Mouse (Mus musculus) kidney, adult 9 months (tissue): ENCODE results near the gene Pcyt2.
A peak's percentile ranks its signal among the peaks of the same experiment; 100 is the strongest.

Experiments
- DNase-seq: peaks from one replicate; pipeline ENCODE4 v3.0.0; 2022

Pcyt2 gene

GRCm38 (mm10) chr11:120579316-120580107 lies 38.2 kb downstream of the Pcyt2 start:
- peak; percentile 77 for DNase-seq

GRCm38 (mm10) chr11:120578694-120579243 lies 39.0 kb downstream of the Pcyt2 start:
- DNase-seq, result peak; percentile 45

GRCm38 (mm10) chr11:120578024-120578693 lies 39.6 kb downstream of the Pcyt2 start:
- DNase-seq, result peak; percentile 74

- DNase-seq, result peak; percentile 85
Measured at GRCm38 (mm10) chr11:120577211-120578023, 40.3 kb downstream of the Pcyt2 start.

DNA sequence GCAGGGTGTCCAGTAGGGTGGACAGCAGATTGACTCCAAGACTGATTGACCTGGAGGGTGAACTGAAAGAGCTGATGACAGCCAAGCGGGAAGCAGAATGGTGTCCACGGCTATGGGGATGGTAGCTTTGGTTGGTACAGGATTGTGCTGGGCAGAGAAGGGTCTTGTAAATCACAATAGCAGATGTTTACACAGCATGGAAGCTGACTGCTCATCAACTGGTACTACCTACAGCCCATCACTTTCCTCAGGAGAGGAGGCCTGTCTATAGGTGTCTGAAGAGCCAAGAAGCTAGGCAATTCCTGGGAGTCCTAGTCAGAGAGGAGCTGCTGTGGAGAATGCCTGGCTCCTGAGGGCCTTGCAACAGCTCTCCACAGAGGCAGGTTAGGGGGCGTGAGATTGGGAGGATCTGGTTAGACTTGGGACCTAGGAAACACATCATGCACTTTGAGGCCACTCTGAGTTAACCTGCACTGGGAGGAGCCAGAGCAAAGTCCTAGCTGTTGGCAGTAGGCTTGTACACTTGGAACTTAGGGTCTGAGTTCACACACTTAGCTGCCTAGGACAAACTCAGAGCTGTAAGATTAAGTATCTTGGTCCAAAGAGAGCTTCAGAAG lies 41.3 kb downstream of the Pcyt2 start:
- DNase-seq, result peak; percentile 93

DNA sequence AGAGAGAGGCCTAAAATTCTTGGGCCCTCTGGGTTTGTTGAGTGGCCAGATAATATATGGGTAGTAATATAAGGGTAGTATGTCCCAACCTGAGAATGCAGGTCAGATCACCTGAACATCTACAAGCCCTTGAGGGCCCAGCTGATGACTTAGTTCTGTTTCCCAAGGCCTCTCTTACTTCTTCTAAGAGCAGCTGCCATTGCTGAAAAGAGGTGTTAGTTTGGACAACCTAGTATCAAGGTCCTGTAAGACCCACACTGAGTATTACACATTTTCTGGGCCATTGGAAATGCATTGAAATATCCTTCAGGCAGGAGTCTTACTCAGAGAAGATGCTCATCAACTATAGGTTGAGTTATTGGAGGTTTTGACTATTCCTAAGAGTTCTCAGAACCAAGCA lies 41.8 kb downstream of the Pcyt2 start:
- DNase-seq, result no peak

DNA sequence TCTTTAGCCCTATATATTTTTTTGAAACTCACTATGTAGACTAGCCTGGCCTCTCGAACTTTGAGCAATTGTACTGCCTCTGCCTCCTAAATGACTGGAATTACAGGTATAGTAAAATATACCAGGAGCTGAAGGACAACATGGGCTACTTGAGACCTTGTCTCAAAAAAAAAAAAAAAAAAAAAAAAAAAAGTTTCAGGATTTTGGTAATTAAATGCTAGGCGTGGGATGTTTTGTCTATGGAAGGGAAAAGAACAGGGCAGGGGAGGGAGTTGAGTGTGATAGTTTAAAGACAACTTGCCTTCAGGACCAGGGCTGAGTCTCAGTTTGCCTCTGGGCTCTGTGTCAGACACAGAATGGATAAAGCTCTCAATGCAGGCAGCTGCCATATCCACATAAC lies 42.7 kb downstream of the Pcyt2 start:
- no peak for DNase-seq

DNA sequence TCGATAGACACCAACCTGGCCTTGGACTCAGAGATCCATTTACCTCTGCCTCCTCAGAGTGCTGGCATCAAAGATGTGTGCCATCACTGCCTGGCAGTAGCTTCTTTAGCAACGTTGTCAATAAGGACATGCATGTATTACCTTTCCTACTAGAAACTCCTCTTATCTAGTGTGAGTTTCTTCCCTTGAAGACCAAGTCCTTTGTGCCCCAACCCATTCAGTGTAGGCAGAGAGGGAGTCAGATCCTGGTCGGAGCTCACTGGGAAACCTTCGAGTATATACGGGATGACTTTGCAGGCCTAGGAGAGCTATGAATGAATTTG lies 43.5 kb downstream of the Pcyt2 start:
- DNase-seq, result no peak

- no peak for DNase-seq
Measured at GRCm38 (mm10) chr11:120573585-120574277, 44.0 kb downstream of the Pcyt2 start.

- DNase-seq, result peak; percentile 100
Measured at GRCm38 (mm10) chr11:120572752-120573584, 44.8 kb downstream of the Pcyt2 start, which contains the start of gene P4hb. TSS of gene P4hb (minus strand) at chr11:120573253.

DNA sequence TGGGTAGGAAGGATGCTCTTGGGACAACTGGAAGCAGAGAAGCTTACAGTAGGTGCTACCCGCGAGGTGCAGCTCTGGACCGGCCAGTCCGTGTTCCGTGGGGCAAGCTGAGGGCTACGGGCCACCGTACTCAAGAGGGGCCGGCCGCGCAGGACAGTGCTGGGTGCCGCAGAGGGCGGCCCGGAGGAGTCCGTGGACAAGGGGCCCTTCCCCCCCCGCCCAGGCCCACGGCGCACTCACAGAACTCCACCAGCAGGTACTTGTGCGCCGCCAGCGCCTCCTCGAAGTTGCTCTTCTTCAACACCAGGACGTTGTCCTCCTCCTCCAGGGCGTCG lies 45.4 kb downstream of the Pcyt2 start:
- DNase-seq, result peak; percentile 27

DNA sequence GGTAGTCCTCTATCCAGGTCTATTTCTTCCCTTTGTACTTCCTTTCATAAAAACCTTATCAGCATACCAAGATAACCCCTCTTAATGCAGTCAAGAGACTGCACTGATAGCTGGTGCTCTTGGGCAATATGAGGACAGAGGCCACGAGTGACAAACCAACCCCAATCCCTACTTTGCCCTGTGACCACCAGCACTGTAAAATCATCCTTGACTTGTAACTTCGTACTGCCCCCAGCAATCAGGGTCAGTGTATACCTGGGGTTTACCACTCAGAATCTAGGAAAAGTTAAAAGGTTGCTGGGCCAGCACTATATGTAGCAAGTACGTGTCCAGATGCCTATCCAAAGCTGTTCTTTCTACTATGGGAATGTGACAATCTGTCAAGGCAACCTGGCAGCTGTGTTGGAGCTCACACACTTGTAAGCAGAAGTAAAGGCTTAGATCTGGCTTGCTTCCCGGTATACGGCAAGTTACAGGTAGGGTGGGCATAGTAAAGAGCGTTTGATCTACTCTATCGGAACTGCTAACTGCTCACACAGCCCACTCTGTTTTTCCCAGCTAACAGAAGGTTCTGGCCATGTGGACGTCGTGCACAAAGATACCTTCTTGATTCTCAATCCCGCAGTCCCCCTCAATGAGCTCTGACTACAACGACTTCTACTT lies 45.9 kb downstream of the Pcyt2 start:
- DNase-seq, result no peak

DNA sequence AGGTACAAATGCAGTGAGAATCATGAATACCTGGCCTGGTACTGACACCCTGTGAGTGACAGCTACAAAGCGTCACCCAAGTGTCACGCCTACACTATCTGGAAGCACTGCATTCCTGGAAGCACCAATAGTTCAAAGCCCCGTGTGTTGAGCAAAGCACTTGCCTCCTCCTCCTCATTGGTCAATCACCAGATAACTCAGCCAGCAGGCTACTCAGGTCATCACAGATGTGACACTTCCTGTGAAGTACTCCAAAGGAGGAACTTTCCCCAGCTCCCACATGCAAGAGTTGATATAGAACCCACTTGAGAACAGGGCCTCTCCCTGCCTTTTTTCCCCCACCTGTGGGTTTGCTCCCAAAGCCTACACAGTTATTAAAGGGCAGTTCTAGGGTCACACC lies 46.6 kb downstream of the Pcyt2 start:
- DNase-seq, result no peak

GRCm38 (mm10) chr11:120568324-120568723 lies 49.4 kb downstream of the Pcyt2 start:
- DNase-seq, result no peak

- DNase-seq, result no peak
Measured at GRCm38 (mm10) chr11:120565114-120565513, 52.6 kb downstream of the Pcyt2 start.

- no peak for DNase-seq
Measured at GRCm38 (mm10) chr11:120562949-120563348, 54.8 kb downstream of the Pcyt2 start.

- DNase-seq, result no peak
Measured at GRCm38 (mm10) chr11:120560952-120561728, 56.6 kb downstream of the Pcyt2 start.
